Mouse (Mus musculus): ENCODE measurements around the gene Anapc11. TPM values are rescaled to one million over a fixed set of nuclear protein-coding genes. Genes with fewer than 3 reads are reported as not detected.
A peak's percentile ranks its signal among the peaks of the same experiment; 100 is the strongest.

Anapc11 gene
- polyA plus RNA-seq, 1 experiment: 97.9 TPM

DNA sequence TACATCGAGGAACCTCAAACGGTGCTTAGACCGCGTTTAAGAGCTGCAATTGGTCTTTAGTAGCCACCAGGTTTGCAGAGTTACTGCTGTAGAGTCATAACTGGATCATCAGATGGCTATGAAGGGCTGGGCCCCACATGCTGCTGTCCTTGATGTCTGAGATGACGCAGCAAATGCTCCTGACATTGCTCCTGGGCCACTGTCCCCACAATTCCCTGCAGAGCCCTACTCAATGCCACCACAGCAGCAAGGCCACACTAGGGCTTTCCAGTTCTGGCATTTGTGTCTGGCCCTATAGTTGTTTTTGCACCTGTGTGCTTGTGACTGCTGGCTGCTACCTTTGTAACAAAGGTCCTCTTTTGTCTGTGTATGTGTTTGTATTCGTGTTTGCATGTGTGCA, 24.6 kb downstream of the Anapc11 start:
- Histone ChIP-seq H3K27me3 (ENCODE audit: control insufficient read depth, insufficient read depth, low read length) (no peaks in the 10 kb centered on the region), H3K4me3 (ENCODE audit: low read depth, low read length) (no peak overlapping the region), H3K27ac (ENCODE audit: insufficient read depth, low read depth, low read length) (no peak overlapping the region), H3K36me3 (ENCODE audit: control insufficient read depth, insufficient read depth, low read length) (peaks cover 56% of the 10 kb centered on the region), H3K4me1 (ENCODE audit: control insufficient read depth, insufficient read depth, insufficient read length, low read length) (peaks cover 7% of the 10 kb centered on the region)
- TF ChIP-seq CTCF (IDR thresholded peaks at IDR 0.05; ENCODE audit: extremely low read depth, insufficient read length, insufficient replicate concordance, low read depth, low read length) (no peak), POLR2A (IDR thresholded peaks at IDR 0.05; ENCODE audit: low read depth, low read length) (no peak)
- WGBS: 87% methylated on average over 6 of the region's 6 CpGs

- Histone ChIP-seq H3K27ac (ENCODE audit: insufficient read depth, low read depth, low read length) (peak overlapping the region; percentile 80), H3K36me3 (ENCODE audit: control insufficient read depth, insufficient read depth, low read length) (peaks cover 48% of the 10 kb centered on the region), H3K4me3 (ENCODE audit: low read depth, low read length) (peak overlapping the region; percentile 95), H3K4me1 (ENCODE audit: control insufficient read depth, insufficient read depth, insufficient read length, low read length) (peaks cover 12% of the 10 kb centered on the region), H3K27me3 (ENCODE audit: control insufficient read depth, insufficient read depth, low read length) (no peaks in the 10 kb centered on the region)
- 9% methylated on average over 30 of the region's 30 CpGs for WGBS
- TF ChIP-seq CTCF (IDR thresholded peaks at IDR 0.05; ENCODE audit: extremely low read depth, insufficient read length, insufficient replicate concordance, low read depth, low read length) (peak; percentile 71), POLR2A (IDR thresholded peaks at IDR 0.05; ENCODE audit: low read depth, low read length) (no peak)
Observed at GRCm38 (mm10) chr11:120623961-120624679, 25.9 kb downstream of the Anapc11 start.

DNA sequence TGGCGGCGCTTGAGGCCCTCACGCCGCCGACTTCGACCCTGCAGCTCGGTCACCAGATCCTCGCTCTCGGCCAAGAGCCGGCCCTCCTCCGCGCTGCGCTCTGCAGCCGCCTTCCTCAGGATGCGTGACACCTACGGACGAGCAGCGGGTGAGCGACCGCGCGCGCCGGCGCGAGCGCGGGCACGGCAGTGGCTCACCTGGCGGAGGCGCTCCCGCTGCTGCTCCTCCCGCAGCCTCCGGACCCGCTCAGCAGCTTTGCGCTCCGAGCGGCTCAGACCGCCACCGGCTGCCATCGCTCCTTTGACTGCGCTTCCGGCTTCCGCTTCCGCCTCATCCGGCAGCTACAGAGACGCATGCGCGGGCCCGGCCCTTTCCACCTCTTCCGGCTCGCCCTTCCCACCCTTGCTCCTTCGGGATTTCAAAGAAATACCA, 26.5 kb downstream of the Anapc11 start:
- H3K36me3 ChIP-seq (ENCODE audit: control insufficient read depth, insufficient read depth, low read length): peaks cover 48% of the 10 kb centered on the region
- TF ChIP-seq CTCF (IDR thresholded peaks at IDR 0.05; ENCODE audit: extremely low read depth, insufficient read length, insufficient replicate concordance, low read depth, low read length) (no peak), POLR2A (IDR thresholded peaks at IDR 0.05; ENCODE audit: low read depth, low read length) (peak; percentile 77)
- peaks cover 18% of the 10 kb centered on the region for H3K4me1 ChIP-seq (ENCODE audit: control insufficient read depth, insufficient read depth, insufficient read length, low read length)
- H3K27me3 ChIP-seq (ENCODE audit: control insufficient read depth, insufficient read depth, low read length): no peaks in the 10 kb centered on the region
- H3K4me3 ChIP-seq (ENCODE audit: low read depth, low read length): peak overlapping the region; percentile 95
- peak overlapping the region; percentile 80 for H3K27ac ChIP-seq (ENCODE audit: insufficient read depth, low read depth, low read length)
- under 1% methylated on average over 53 of the region's 53 CpGs for WGBS

GRCm38 (mm10) chr11:120625152-120625775, 27.0 kb downstream of the Anapc11 start, which contains the start of gene Sirt7:
TSS of gene Sirt7 (minus strand) at chr11:120625240.
- Histone ChIP-seq H3K4me3 (ENCODE audit: low read depth, low read length) (peak within 1 kb of the TSS; percentile 95), H3K36me3 (ENCODE audit: control insufficient read depth, insufficient read depth, low read length) (peaks cover 42% of the 10 kb centered on the region), H3K27me3 (ENCODE audit: control insufficient read depth, insufficient read depth, low read length) (no peaks in the 10 kb centered on the region), H3K4me1 (ENCODE audit: control insufficient read depth, insufficient read depth, insufficient read length, low read length) (peaks cover 24% of the 10 kb centered on the region), H3K27ac (ENCODE audit: insufficient read depth, low read depth, low read length) (peak within 1 kb of the TSS; percentile 80)
- 8% methylated on average over 5 of the region's 5 CpGs for WGBS
- TF ChIP-seq CTCF (IDR thresholded peaks at IDR 0.05; ENCODE audit: extremely low read depth, insufficient read length, insufficient replicate concordance, low read depth, low read length) (no peak), POLR2A (IDR thresholded peaks at IDR 0.05; ENCODE audit: low read depth, low read length) (no peak)

DNA sequence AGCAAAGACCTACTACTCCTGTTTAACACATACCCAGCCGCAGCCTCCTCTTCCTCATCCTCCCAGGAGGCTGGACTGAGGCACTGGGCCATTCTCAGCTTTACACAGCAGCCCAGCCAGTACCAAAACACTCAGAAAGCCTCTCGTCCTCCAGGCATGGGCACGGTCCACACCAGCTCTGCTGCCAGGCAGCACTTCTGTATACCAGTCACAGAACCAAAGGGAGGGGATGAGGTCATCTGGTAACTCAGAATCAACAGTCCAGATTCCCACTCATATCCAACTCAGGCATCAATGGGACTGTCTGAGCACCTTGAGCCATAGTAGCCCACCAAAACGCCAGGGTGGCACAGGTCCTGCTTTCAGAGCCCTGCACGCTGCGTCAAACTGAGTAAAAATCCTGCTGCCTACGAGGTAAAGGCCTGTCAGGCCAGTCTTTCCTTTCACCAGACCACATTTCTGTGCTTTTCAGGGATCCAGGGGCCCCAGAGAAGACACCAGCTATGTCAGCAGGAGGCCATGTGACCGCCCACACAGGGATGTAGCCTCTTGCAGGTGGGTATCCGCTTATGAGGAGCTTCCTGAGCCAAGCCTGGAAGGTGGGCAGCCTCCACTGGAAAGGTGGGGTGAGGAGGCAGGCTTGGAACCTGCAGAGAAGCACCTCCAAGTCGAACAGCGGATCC, 28.7 kb downstream of the Anapc11 start:
- no peak overlapping the region for H3K4me3 ChIP-seq (ENCODE audit: low read depth, low read length)
- WGBS: 86% methylated on average over 11 of the region's 11 CpGs
- H3K27me3 ChIP-seq (ENCODE audit: control insufficient read depth, insufficient read depth, low read length): no peaks in the 10 kb centered on the region
- H3K4me1 ChIP-seq (ENCODE audit: control insufficient read depth, insufficient read depth, insufficient read length, low read length): peaks cover 36% of the 10 kb centered on the region
- TF ChIP-seq POLR2A (IDR thresholded peaks at IDR 0.05; ENCODE audit: low read depth, low read length): no peak
- TF ChIP-seq CTCF (IDR thresholded peaks at IDR 0.05; ENCODE audit: extremely low read depth, insufficient read length, insufficient replicate concordance, low read depth, low read length): no peak
- H3K27ac ChIP-seq (ENCODE audit: insufficient read depth, low read depth, low read length): no peak overlapping the region
- H3K36me3 ChIP-seq (ENCODE audit: control insufficient read depth, insufficient read depth, low read length): peaks cover 27% of the 10 kb centered on the region

DNA sequence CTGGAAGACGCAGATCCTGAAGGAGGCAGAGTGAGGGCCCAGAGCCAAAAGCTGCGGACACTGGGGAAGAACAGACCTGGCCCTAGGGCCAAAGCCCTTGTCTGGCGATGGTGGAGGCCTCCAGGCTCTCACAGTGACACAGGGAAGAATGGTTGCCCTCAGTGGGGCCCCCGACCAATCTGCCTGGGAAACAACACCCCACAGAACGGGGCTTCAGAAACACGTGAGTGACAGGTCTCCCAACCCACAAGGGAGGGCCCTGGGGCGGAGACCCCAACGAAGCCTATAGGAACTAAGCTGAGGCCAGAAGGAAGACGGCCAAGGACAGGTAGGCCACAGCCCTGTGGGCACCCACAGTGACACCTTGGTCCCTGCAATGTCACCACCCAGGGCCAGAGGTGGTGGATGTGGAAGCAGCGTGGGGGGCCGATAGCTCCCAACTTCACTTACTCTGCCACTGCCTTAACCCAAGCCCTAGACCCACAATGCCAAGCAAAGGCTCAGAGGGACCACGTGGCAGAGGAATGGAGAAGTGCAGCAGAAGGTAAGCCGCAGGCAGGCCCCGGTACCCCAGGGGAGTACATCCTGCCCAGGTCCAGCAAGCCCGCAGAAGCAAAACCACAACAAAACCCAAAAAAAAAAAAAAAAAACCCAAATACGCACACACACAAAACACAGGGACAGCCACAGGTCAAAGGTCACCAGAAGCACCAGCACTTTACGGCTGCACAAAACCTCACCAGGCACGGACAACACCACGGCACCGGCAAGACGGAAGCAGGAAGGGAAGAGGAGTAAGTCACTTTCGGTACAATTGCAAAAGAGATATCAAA, 29.5 kb downstream of the Anapc11 start:
- Histone ChIP-seq H3K4me1 (ENCODE audit: control insufficient read depth, insufficient read depth, insufficient read length, low read length) (peaks cover 36% of the 10 kb centered on the region), H3K27ac (ENCODE audit: insufficient read depth, low read depth, low read length) (no peak overlapping the region; the same call in 1 of the 2 replicates), H3K36me3 (ENCODE audit: control insufficient read depth, insufficient read depth, low read length) (peaks cover 21% of the 10 kb centered on the region), H3K4me3 (ENCODE audit: low read depth, low read length) (peak overlapping the region; percentile 2; the same call in 1 of the 2 replicates), H3K27me3 (ENCODE audit: control insufficient read depth, insufficient read depth, low read length) (no peaks in the 10 kb centered on the region)
- WGBS: 76% methylated on average over 22 of the region's 22 CpGs
- TF ChIP-seq CTCF (IDR thresholded peaks at IDR 0.05; ENCODE audit: extremely low read depth, insufficient read length, insufficient replicate concordance, low read depth, low read length) (no peak), POLR2A (IDR thresholded peaks at IDR 0.05; ENCODE audit: low read depth, low read length) (no peak)

All from small intestine, adult 2 months (tissue).